Mouse (Mus musculus): ENCODE measurements around the gene Pramef6.
"Not testable (repeated sequence)": the region's sequence is repeated elsewhere in the genome, so short reads cannot be mapped to it uniquely, and the experiment has no call there.

Pramef6 gene

GRCm38 (mm10) chr4:143900280-143900679 lies at the start of gene Pramef6:
Pramef6 (minus strand) TSS chr4:143900380.
- DNase-seq, result not testable (repeated sequence)

- not testable (repeated sequence) for DNase-seq
These were observed 5.8 kb downstream of the Pramef6 start for GRCm38 (mm10) chr4:143894406-143894805.

GRCm38 (mm10) chr4:143882371-143882770 lies 17.8 kb downstream of the Pramef6 start:
- DNase-seq, result not testable (repeated sequence)

GRCm38 (mm10) chr4:143846197-143846596 lies 54.0 kb downstream of the Pramef6 start, which contains the start of gene Gm13103:
Gm13103 (plus strand) TSS chr4:143846497.
- not testable (repeated sequence) for DNase-seq
